Mouse (Mus musculus) adrenal gland, postnatal 25 days (tissue): Measurements from ENCODE around the gene Rnls. TPM values are rescaled to one million over a fixed set of nuclear protein-coding genes. Genes with fewer than 3 reads are reported as not detected.

ENCODE experiments used
- DNase-seq: peaks from one replicate; pipeline ENCODE4 v3.0.0; 2021; ENCODE audit warnings: mixed read lengths
- microRNA-seq, 2 experiments: library from miRNA; unstranded; fragments of <30 nt; microRNA quantifications; one replicate each; pipeline ENCODE4 v1.2.0; 2021
- total RNA-seq: library from RNA; stranded (reverse); gene quantifications from 2 replicates; pipeline ENCODE4 v1.2.3, GENCODE M21; 2021

Gene Rnls
- total RNA-seq, 1 experiment from 2014 or later: 5.0 TPM

DNA sequence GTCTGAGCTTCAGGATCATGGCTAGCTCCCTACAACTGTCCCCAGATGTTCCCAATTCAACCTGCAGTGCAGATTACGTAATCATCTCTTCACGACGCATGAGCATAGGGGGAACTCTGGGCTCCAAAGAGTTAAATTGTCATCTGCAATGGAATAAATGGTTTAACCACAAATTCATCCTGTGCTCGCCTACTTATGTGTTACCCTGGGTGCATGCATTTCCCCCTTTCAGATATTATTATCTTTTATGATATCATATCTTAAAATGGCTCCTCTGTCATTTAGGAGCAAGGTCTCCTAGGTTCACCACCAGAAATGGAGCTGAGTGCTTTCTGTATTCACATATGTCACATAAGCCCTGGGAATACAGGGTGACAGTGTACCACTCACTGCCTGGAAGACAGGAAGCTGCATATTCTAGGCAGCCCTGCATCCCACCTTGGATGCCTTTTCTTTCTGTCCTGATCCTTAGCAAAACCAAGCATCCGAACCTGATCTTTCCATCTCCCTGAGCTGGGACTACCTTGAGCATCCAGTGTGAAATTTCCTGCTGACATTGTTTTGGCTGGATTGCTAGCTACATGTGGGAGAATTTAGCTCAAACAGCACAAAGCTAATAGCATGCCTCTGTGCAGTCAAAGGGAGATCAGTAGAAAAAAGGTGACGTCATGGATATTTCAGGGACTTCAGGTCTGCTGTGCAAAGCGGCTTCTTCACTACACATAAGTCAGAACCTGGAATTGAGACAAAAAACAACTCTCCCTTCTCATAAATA, 289.9 kb downstream of the Rnls start:
- DNase-seq: no peak

DNA sequence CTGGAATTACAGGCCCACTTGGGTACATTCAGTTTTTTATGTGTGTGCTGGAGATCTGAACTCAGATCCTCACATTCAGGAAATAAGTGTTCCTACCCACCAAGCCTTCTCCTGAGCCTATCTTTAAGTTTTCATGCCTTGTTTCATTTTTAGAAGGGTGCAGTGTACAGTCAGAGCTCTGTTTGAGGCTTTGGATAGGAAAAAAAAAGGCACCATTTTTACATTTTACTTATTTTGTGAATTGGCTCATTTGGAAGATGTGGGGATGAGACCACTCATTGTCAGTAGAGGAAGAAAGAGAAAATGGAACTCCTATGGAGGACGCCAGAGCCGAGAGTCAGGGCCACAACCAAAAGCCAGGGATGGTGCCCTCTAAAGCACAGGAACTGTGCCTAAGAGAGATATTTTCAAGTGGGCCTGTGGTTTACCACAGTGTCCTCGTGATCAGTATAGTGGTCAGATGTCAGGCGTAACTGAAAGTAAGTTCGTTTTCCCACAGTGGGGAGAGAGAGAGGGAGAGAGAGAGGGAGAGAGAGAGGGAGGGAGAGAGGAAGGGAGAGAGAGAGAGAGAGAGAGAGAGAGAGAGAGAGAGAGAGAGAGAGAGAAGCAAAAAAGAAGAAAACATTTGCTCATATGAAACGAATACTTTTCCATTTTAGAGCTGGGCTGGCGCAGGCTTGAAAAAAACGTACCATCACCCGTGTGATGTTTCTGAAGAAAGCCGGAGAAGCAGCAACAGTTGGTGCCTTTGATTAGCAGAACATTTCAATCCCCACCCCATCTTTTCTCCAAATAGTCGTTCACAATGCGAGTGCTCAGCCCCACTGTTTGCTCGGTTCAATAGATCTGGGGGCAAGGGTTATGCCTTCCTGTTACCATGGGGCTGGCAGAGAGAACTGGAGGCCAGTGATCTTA, 290.7 kb downstream of the Rnls start:
- no peak for DNase-seq

DNA sequence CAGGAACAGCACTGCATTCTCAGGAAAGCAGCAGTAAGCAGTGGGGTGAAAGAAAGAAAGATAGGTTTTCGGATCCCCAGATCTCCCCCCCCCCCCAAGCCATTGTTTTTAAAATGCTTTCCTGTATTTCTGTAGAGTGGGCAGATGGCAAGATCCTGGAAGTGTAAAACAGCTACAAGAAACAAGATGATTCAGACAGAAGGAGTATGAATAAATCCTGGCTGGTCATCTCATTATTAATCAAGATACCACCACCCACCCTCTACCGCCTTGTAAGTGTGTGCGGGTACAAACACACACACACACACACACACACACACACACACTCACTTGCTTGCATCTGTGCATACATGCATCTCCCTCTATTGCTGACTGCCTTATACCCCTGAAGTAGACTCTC, 291.5 kb downstream of the Rnls start:
- no peak for DNase-seq

DNA sequence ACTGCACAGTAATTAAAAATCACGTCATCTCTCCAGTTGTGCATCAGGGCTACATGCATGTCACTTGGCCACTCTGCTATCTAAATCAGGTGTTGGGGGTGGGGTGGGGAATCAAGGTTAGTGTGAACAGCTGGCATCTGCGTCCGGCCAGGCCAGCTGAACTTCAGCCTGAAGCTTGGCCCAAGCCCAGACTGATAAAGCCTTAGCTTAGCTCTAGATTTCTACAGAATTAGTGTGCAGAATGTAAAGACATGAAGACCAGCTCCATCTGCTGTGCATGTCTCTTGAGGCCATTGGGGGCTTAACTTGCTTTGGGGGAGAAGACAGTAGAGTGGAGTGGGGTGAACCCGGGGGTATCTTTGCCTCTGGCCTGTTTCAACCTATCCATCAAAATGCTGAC, 292.1 kb downstream of the Rnls start:
- DNase-seq: no peak

DNA sequence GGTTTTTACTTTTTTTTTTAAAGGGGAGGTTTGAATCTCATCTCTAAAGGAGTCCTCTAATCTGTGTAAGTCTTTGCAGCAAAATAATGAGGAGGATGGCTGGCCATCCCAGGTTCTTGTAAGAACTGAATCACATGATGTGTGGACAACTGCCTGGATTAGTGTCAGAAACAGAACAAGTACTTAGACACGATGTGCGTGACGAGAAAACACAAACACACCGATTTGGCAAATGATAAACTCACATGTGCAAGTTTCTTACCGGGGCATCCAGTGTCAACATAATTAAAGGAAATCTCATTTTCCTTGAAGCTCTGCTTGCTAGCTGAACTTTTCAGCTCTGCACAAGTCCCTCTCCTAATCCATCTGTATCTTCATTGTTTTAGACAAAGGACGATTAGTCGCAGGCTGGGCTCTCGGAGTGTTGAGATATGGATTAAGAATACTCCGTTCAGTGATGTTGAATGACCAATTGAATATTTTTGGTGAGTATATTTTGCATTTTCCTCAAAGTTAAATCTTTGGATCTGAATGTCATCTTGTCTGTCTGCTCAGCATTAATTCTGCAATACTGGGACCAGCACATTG, 292.8 kb downstream of the Rnls start:
- DNase-seq: no peak

DNA sequence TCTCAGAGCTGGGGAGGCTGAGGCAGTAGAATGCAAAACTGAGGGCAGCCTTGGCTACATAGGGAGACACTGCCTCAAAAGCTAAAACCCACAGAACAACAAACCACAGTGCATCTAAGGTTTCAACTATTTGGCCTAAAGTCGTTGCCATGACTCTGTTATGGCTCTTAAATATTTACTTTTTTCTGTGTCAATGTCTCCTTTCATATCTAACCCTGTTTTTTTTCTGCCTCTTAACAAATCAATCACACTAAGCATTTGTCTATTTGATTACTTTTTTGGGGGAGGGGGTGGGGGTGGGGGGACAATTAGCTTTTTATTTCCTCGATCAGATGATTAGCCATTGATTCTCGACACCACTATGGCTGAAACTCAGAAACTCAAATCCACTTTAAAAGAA, 294.4 kb downstream of the Rnls start:
- no peak for DNase-seq

DNA sequence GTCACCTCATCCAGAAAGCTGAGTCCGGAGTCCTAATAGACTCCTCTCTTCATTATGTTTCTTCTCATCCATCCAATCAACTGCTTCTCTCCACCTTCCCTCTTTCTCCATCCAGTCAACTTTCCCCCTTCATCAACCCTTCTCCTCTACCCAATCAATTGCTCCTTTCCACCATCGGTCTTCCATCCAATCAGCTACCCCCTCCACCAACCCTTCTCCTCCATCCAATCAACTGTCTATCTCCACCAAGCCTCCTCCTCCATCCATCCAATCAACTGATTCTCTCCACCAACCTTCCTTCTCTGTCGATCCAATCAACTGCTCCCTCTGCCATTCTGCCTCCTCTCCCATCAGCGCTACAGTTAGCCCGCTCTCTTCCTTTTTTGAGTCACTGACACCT, 295.5 kb downstream of the Rnls start:
- DNase-seq: no peak

DNA sequence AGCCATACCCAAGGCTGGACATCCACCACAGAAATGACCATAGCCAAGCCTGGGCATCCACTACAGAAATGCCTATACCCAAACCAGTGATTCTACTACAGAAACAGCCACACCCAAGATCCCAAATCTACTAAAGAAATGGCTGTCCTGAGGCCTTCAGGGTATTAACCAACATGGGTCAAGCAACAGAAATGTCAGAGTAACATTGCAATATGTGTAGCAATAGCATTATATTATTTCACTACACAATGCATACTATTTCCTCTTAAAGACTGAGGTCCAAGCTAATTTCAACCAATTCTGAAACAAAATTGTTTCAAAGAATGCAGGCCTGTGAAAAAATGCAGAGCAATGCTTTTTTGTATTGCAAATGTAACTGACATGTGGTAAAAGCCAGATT, 299.5 kb downstream of the Rnls start:
- no peak for DNase-seq

DNA sequence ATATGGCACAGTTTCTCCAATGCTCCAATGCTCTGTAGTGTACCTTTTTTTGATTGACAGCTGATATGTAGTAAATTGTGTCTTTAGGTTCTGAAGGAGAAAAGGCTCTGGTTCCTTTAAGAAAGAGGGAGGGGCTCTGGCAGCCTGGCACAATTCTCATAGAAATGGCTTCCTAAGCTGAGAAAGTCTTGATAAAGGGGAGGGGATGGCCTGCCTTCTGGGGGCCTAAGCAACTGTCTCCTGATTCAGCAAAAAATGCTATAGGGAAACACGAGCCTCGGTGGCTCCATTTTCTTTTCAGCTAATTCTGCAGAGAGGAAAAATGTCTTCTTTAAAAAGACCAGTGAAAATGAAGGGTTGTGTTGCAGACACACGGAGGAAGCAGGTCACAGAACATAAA, 300.8 kb downstream of the Rnls start:
- no peak for DNase-seq

DNA sequence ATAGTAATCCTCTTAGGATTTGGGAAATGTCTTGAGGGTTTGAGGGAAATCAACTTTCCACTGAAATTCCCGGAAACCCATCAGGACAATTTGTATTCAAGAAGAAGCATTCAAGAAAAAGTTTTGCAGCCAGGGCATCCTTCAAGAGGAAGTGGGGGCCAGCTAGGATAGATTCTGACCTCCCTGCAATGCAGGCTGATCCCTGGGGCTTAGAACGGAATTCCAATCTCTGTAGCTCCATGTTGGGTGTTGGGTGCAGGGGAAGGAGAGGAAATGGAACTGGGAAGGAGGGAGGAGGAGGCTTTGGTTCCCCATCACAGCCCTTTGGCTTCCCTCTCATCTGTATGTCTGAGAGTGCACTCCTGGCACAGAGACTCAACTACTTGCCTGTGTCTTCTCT, 303.2 kb downstream of the Rnls start:
- no peak for DNase-seq

DNA sequence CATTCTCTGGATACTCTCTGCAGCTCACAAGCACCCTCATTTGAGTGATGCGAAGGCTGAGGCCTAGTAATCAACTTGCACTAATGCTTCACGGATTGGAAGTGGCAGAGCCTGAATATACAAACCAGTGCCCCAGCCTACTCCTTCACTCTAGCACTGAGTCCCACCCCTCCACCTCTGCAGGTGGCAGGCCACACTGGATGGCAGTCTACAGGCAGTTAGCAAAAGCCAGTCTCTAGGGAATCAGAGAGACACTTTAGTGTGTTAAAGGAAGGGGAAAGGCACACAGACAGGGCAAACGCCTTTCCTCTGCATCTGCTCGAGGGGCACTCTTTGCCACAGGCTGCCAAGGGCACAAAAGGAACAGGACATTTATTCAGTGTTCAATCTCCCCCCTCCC, 304.1 kb downstream of the Rnls start:
- DNase-seq: no peak

Small RNA genes within 50 kb of the gene (microRNA-seq; reads per million reads assigned to microRNA genes)
- 0.36 to 2.4 reads per million in 2 experiments for gene Mir3970

Other genes with a start within 250 kb of the Rnls start
- 0.18 and 0.38 TPM in 2 replicates for gene Lipo4, start 125.5 kb upstream of the Rnls start, total RNA-seq
- gene Gm8978, start 233.0 kb upstream of the Rnls start, total RNA-seq: not detected in 2 replicates